Mouse (Mus musculus) NIH3T3 (cell line): ENCODE measurements at regions not wholly inside any gene's neighbourhood (a gene's known extent, or its start where the extent isn't known, plus 50 kb on each side); places are given as distances from the start of the nearest gene placed in this dataset.

ENCODE experiments used
- DNase-seq: peaks from one replicate; pipeline ENCODE4 v3.0.0-alpha.2; 2012; ENCODE audit warnings: low read depth

- no peak for DNase-seq
Measured at GRCm38 (mm10) chr7:136674159-136674558, 220.3 kb upstream of the Mgmt start.

- no peak for DNase-seq
Measured at GRCm38 (mm10) chr7:136675041-136675440, 219.4 kb upstream of the Mgmt start.

GRCm38 (mm10) chr7:136676104-136676503, 218.3 kb upstream of the Mgmt start:
- DNase-seq, result no peak

- no peak for DNase-seq
Measured at GRCm38 (mm10) chr7:136676987-136677545, 217.3 kb upstream of the Mgmt start.

- DNase-seq, result no peak
Measured at GRCm38 (mm10) chr7:136689579-136689978, 204.8 kb upstream of the Mgmt start.

- DNase-seq, result no peak
Measured at GRCm38 (mm10) chr7:136706246-136706645, 188.2 kb upstream of the Mgmt start.

GRCm38 (mm10) chr7:136707200-136708003, 187.0 kb upstream of the Mgmt start:
- peak; percentile 73 for DNase-seq

- DNase-seq, result no peak
Measured at GRCm38 (mm10) chr7:136708004-136708435, 186.4 kb upstream of the Mgmt start.

- no peak for DNase-seq
Measured at GRCm38 (mm10) chr7:136710653-136711052, 183.8 kb upstream of the Mgmt start.

- DNase-seq, result peak; percentile 58
Measured at GRCm38 (mm10) chr7:136712962-136713640, 181.3 kb upstream of the Mgmt start.

- no peak for DNase-seq
Measured at GRCm38 (mm10) chr7:136727628-136728402, 166.6 kb upstream of the Mgmt start.

GRCm38 (mm10) chr7:136742171-136742570, 152.2 kb upstream of the Mgmt start:
- DNase-seq, result no peak

- no peak for DNase-seq
Measured at GRCm38 (mm10) chr7:136745412-136745811, 149.0 kb upstream of the Mgmt start.

- DNase-seq, result no peak
Measured at GRCm38 (mm10) chr7:136751477-136751876, 142.9 kb upstream of the Mgmt start.

- no peak for DNase-seq
Measured at GRCm38 (mm10) chr7:136754821-136755220, 139.6 kb upstream of the Mgmt start.

- DNase-seq, result no peak
Measured at GRCm38 (mm10) chr7:136765026-136765425, 129.4 kb upstream of the Mgmt start.

- DNase-seq, result no peak
Measured at GRCm38 (mm10) chr7:136767231-136767630, 127.2 kb upstream of the Mgmt start.

- DNase-seq, result no peak
Measured at GRCm38 (mm10) chr7:136780708-136781107, 113.7 kb upstream of the Mgmt start.

GRCm38 (mm10) chr7:136791162-136791561, 103.3 kb upstream of the Mgmt start:
- no peak for DNase-seq

GRCm38 (mm10) chr7:136792131-136792530, 102.3 kb upstream of the Mgmt start:
- no peak for DNase-seq

- DNase-seq, result no peak
Measured at GRCm38 (mm10) chr7:136796415-136796814, 98.0 kb upstream of the Mgmt start.

- DNase-seq, result no peak
Measured at GRCm38 (mm10) chr7:136797780-136798435, 96.5 kb upstream of the Mgmt start.
